Mouse (Mus musculus): ENCODE results near the gene Ptpra. TPM values are rescaled to one million over a fixed set of nuclear protein-coding genes. Genes with fewer than 3 reads are reported as not detected.

Ptpra gene
- 10 to 100 TPM; 73.2 to 74.7 TPM for total RNA-seq (2021)
- long read RNA-seq, experiment 1, full-length matches to known transcripts = 67 of 104 reads
- long read RNA-seq, experiment 1, partial matches to known transcripts = 12 of 104 reads
- long read RNA-seq, experiment 1, other reads (novel, unspliced or antisense) = 25 of 104 reads
- long read RNA-seq, experiment 2, full-length matches to known transcripts = 74 of 118 reads
- long read RNA-seq, experiment 2, partial matches to known transcripts = 8 of 118 reads
- long read RNA-seq, experiment 2, other reads (novel, unspliced or antisense) = 36 of 118 reads

DNA sequence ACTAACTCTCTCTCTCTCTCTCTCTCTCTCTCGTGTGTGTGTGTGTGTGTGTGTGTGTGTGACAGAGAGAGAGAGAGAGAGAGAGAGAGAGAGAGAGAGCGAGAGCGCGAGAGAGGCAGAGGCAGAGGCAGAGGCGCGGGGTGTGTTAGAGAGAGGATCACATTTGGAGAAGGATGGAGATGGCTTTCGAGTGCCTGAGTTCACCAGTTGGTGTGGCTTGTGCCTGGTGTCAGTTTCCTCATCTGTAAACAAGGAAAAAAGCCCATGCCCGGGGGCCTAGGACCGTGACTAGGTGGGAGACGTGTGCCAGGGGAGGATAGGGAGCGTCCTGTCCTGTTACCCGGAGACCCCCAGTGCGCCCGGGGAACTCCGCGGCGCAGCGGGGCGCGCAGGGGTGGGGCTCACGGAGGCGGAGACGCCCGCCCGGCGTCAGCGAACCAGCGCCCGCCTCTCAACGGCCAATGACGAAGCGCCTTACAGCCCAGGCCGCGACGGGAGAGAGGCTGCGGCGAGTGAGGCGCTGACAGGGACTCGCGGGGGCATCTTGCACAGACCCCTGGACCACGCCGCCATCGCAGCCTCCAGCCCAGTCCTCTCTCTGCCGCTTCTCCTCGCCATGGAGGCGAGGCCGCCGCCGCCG, at the start of gene Ptpra:
TSS of gene Ptpra (plus strand) at position 485 of the 640 bp plus-strand sequence.
- peak; percentile 84 to 92 for DNase-seq (ENCODE audit: low spot score in 2 of 2)

DNA sequence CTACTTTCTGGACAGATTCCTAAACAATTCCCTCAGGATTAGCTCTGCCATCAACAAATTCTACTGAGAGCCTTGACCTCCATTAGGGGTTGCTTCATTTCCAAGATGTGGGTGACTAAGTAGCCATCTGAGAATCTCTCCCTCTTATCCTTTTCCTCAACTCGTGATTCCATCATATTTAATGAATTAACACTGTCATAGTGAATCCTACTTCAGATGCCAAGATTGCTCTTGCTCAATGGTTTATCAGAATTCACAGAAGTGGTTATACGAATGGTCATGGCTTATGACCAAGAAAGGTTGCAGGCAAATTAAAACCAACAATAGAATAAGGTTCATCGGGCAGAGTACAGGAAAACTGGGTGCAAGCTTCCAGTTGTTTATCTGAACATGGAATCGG, 48.2 kb upstream of the Ptpra start:
- no peak for DNase-seq (ENCODE audit: low spot score in 2 of 2)

DNA sequence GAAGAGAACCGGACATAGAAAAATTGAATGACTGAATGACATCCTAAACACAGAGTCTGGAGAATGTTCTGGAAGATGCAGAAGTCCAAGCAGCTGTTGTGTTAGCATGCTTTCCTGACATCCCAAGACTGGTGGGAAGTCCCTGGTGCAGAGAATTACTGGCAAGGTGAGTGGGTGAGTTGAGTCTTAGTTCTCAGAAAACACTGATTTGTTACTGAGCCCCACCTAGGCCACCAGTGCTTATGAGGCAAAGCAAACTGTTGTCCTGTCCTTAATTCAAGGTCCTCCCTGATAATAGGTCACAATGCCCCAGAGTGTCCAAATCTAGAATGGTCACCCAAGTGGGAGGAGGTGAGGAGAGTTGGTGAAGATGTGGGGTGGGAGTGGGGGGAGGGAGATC, 45.1 kb upstream of the Ptpra start, which contains the start of the genes Gm28372 and 1700020A23Rik:
TSS of gene Gm28372 (plus strand) at position 301 of the 400 bp plus-strand sequence.
TSS of gene 1700020A23Rik (plus strand) at position 321 of the 400 bp plus-strand sequence.
- no peak for DNase-seq (ENCODE audit: low spot score in 2 of 2)

DNA sequence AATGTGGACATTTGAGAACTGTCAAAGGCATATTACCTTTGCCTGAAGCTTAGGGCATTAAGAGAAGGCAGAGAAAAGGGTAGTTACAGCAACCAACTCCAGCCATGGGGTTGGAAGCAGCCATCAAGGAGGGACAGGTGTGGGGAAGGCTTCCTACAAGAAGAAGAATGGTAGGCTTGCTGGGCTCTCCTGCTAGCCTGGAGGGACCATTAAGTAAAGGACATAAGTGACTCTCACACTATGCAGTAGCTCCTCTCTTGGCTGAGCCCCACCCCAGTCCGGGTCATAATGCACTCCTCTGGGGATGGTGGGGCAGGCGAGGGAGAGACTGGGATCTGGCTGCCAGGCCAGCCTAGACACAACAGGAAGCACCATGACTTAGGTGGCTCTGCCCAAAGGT, 43.9 kb upstream of the Ptpra start, which contains the start of gene Tmem239:
TSS of gene Tmem239 (plus strand) at position 301 of the 400 bp plus-strand sequence.
- no peak for DNase-seq (ENCODE audit: low spot score in 2 of 2)

DNA sequence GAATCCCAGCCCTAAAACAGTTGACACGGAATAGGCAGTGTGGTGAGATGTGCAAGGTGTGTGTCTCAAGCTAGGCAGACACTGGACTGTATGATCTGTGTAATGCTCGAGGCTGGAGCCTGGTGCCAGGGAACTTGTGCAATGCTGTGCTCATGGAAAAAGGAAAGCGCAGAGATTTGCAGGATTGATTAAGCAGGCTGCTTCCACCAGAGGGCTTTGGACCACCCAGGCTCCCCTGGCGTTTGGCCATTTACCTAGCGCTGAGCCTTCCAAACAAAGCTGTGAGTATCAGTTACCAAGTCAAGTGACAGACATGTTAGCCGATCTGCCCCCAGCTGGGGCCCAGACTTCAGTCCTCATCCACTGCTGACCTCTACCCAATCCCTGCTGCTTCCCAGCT, 41.9 kb upstream of the Ptpra start:
- no peak for DNase-seq (ENCODE audit: low spot score in 2 of 2)

DNA sequence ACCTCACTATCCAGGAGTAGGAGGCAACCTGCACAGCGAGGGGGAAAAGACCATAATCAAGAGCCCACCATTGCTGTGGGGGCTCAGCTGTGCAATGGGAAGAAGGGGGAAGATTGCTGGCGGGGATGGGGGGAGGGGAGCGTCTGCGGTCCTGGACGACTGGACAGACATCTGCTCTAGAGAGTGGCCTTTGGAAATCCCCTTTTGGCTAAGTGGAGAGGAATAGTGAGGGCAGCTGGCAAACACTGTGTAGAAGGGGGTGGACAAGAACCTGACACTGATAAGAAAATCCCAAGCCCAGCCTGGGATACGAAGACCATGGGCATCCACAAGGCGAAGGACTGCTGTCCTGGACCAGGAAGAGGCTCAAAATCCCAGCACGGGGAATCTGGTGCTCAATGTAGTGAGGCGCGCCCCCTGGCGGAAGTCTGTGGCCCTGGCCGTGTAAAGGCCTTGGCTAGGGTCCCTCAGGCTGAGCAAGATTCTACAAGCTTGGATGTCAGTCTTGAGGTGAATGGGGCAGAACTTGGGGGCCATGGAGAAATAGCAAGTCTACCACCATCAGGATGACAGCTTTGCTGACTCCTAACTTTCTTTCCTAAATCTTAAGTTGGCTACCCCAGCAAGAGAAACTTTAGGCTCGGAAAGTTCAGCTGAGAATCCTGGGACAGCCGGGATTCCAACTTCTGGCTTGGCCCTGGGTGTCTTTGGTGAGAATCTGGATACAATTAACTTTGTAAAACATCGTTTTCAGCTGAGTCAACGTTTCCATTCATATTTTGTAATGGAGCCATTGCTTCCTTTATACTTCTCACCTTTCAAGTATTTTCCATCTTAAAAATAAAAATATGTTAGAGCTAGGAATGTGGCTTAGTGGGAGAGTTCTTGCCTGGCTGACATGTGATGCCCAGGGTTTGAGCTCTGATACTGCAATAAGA, 38.3 kb upstream of the Ptpra start:
- DNase-seq (ENCODE audit: low spot score in 2 of 2) = peak; percentile 84 to 88

DNA sequence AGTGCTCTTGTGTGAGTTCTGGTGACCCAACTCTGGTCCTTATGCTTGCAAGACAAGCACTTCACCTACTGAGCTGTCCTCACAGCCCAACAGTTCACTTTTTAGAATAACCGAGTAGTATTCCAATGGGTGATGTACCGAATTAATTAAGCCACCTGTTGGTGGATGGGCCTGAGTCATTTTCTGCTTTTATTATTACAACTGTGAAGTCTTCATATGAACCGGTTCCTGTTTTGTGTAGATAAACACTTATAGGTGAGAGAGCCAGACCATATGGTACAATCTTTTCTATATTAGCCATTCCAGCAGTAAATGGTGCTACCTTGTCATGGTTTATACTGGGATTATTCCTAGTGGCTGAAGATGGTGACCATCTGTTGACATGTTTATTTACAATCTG, 37.3 kb upstream of the Ptpra start:
- DNase-seq (ENCODE audit: low spot score in 2 of 2) = no peak

DNA sequence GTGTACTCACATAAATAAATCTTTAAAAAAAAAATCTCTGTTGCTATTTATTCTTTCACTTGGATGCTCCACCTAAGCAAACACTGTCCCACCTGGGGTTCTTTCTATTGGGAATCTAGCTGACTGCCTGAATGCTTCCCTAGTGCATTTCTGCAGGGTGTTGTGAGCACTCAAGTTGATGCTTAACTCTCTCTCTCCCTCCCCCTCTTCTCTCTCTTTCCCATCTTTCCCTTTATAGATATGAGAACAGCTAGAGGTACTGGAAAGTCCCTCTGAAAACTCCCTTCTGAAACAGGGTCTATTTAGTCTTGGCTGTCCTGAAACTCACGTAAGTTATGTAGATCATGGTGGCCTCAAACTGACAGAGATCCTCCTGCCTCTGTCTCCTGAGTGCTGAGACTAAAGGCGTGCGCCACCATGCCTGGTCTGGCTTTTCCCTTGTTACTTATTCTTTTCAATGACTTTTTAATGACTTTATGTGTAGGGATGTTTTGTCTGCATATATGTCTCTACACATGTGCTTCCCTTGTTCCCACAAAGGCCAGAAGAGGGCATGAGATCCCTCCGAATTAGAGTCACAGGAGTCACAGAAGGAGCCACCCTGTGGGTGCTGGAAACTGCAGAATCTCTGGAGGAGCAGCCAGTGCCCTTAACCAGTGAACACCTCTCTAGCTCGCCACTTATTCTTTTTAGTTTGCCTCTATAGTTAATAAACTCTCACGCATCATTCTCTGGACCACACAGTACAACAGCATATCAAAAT, 35.8 kb upstream of the Ptpra start:
- DNase-seq (ENCODE audit: low spot score in 2 of 2) = no peak

DNA sequence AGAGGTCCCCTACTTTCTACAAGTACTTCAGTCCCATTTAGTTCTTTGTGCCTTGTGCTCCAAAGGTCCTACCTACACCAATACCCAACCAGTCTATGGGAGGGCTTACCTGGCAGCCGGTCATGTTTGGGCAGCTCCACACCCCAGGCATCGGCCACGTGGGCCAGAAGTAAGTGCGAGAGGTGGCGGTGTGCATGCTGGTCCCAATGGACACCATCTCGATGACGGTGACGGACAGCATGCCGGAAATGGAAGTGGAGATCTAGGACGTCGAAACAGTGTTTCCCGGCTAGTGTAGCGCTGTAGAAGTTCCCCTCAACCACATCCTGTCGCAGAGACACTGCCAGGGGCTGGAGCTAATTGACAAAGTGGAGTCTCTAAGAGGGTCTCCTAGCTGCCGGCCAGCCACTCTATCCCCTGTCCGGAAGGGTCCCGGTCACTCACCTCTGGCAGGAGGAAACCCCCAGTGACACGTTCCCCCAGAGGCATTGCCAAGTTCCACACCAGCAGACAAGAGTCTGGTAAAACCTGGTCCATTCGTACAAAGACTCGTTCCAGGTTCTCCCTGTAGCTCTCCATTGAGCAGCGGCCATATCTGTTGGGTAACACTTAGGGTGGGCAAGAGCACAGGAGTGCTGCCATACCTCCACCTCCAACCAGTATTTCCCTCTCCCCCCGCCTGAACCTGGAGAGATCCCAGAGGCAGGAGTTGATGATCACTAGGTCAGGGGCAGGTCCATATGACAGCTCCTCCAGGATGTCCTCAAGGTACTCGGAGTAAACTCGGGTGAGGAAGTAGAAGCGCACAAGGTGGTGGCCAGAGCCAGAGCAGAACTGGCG, 28.1 kb upstream of the Ptpra start:
- no peak for DNase-seq (ENCODE audit: low spot score in 2 of 2)

DNA sequence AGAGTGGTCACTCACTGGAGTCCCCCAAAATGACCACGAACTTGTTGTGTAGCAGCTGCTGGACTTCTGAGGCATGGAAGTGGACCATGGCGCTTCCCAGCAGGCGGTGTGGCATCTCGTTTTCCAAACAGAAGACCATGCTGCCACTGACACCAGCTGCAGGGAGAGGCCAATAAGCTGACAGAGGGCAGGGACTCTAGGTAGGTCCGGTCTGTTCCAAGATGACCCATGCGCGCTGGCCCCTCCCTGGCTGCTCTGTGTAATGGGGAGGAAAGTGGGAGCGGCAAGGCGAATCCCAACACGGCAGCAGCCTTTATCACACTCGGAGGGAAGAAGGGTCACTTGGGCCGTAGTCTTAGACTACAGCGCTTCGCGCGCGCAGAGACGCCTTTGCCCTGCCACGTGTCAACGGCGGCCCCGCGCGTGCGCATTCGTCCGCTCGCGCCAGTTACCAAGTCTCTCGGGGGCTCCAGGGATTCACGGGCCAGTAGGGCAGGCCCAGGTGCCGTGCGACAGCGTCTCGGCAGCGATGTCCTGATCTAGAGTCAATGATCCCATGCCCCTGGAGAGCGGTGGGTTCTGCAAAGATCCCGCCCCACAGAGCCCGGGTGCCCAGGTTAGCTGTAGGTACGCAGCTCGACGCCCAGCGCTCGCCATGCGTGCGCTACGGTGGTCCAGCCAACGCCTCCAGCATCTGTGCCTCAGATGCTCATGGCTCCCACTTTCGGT, 26.5 kb upstream of the Ptpra start:
- peak; percentile 69 to 81 for DNase-seq (ENCODE audit: low spot score in 2 of 2)

DNA sequence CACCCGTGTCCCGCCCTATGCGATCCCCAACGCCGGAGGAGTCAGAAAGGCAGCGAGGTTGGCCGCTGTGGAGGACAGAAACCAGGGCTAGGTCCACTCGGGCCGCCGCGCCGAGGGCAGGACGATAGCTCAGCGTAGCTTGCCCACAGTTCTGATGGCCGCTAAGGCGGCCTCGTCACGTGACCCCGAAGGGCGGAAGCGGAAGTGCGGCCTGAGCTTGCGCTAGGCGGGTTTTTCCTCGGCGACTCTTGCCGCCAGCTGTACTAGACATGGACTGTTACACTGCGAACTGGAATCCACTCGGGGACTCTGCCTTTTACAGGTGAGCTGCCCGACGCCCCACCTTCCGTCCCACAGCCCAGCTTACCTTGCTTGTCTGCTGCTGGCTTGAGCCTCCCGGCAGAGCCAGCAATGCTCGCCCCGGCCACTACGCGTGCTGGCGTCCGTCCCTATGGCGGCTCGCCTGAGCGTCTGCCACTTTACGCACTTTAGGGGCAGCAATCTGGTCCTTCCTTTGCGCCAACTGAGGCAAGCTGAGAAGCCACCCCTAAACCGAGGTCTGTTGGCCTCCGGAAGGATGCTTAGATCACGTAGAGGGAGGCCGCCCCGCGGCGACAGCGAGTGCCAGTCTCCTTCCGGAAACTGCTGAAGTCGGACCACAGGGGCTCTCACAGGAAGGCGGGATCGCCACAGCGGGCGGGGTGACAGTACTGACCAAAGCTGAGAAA, 25.8 kb upstream of the Ptpra start, which contains the start of the genes Vps16 and Pced1a:
TSS of gene Vps16 (plus strand) at position 214 of the 728 bp plus-strand sequence.
TSS of gene Pced1a (minus strand) at position 576 of the 728 bp plus-strand sequence.
- peak; percentile 86 to 96 for DNase-seq (ENCODE audit: low spot score in 2 of 2)

DNA sequence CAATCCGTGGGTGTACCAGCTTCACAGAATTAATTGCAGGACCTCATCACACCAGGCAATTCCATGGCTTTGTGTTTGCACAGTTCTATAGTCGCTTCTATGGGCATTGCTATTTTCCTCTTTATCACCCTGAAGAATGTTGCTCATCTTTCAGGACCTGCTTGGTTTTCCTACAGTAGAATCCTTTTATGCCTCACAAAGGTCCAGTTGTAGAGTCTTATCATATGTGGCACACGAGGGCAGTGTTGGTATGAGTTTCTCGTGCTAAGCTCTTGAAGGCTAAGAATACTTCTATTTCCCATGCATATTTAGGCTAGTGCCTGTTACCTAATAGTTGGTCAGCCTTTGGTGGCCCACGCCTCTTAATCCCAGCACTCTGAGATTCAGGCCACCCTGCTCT, 25.0 kb upstream of the Ptpra start:
- no peak for DNase-seq (ENCODE audit: low spot score in 2 of 2)

DNA sequence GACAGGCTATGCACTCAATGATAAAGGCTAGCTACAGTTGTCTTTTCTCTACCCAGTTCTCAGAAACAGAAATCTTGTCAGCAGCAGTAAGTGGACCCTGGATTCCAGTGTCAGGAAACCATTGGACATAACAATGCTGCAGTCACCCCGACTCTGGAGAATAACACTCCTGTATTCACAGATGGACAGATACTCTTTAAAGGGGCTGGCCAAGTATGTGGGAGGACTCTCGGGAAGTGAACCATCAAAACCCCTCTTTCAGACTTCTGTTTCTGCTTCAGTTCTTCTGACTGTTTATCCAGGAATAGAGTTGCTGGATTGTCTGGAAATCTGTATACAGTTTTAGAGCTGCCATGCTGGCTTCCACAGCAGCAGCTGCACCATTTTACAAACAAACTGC, 20.2 kb upstream of the Ptpra start:
- DNase-seq (ENCODE audit: low spot score in 2 of 2) = no peak

DNA sequence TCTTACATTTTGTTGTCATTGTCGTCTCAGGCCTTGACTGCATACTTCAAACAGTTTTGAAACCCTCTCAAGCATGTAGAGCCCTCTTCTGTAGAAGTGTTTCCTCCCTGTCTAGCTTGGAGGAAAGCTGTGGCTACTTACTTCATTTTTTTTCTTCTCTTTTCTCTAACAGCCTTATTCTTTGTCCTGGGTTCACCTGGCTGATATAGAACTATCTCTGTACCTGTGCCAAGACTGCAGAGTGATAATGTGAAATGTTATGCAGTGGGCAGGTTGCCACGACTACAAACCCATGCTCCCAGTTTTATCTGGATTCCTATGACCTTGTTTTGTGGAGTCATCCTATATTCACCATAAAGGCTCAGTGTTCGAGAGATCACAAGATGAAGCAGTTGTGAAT, 19.6 kb upstream of the Ptpra start:
- DNase-seq (ENCODE audit: low spot score in 2 of 2) = no peak

DNA sequence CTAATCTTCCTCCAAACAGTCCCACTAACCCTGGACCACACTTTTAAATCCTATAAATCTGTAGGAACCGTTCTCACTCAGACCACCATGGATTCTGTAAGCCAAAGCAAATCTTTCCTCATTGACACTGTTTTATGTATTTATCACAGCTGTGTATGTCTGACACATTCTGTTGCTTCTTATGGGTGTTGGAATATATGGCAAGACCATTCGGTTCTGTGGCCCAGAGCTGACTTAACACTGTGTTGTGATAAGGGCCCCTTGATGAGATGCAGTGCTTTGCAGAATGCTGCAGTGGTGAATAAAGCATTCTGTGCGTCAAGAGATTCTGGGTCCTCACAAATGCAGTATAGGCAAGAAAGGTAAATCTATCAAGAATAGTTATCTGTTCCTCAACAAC, 17.9 kb upstream of the Ptpra start:
- no peak for DNase-seq (ENCODE audit: low spot score in 2 of 2)

DNA sequence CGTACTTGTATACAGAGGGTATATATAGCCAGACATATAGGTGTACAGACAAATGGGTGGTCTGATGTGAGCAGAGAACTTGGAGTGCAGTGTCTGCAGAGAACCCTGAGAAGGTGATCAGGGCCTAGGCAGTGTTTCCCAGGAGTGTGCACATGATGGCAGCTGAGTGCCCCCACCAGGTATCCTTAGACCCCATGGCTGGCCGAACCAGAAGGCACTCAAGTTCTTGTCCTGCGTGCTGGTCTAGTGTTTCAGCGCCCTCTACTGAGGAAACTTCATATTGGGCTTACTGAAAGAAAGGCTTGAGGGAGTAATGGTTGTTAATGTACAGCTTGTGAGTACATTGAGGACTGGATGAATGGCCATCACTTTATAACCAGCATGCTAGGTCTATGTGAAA, 16.9 kb upstream of the Ptpra start:
- DNase-seq (ENCODE audit: low spot score in 2 of 2) = no peak

DNA sequence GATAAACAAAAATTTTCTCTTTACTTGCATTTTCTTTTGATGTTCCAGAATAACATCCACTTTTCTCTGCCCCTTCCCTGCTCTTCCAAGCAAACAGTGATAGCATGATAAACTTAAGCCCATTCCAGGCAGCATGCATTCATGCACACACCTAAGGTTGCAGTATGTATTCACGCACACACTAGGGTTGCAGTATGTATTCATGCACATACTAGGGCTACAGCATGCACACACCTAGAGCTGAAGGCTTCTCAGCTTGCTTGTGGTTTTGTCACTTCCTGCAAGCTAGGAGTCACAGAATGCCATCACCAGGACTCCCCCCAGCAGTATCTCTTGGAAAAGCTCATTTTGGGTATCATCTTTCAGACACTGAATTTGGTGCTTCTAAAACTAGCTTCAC, 13.3 kb upstream of the Ptpra start:
- DNase-seq (ENCODE audit: low spot score in 2 of 2) = no peak

DNA sequence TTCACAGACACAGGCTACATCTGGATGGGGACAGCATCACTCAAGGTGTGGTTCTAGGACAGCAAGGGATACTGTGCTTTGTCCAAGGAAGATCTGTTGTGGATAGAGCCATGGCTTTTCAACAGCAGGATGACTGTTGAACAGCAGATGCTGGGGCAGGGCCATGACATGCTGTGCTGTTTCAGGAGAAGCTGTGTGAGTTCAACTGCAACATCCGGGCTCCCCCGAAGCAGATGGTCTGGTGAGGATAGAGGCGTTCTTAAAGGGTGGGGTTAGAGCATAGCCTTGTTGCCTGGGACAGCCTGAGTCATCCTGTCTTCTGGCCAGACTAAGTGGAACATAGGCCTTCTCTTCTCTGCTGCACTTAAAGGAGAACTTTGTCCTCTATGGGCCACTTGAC, 11.2 kb upstream of the Ptpra start:
- no peak for DNase-seq (ENCODE audit: low spot score in 2 of 2)

Data from gastrocnemius, postnatal 4 days (tissue).